Mouse (Mus musculus) E14TG2a.4 (cell line): ENCODE results near the gene Fasn.

Experiments
- CTCF ChIP-seq: conservative IDR thresholded peaks from 2 replicates; pipeline ENCODE4 v1.5.1; 2014; ENCODE audit warnings: low read length
- NANOG ChIP-seq: IDR thresholded peaks from 2 replicates; pipeline ENCODE4 v1.6.1; 2014; ENCODE audit warnings: borderline replicate concordance, low read length, mixed read lengths
- POU5F1 ChIP-seq: IDR thresholded peaks from 2 replicates; pipeline ENCODE4 v1.6.1; 2014; ENCODE audit warnings: low read length, borderline replicate concordance

DNA sequence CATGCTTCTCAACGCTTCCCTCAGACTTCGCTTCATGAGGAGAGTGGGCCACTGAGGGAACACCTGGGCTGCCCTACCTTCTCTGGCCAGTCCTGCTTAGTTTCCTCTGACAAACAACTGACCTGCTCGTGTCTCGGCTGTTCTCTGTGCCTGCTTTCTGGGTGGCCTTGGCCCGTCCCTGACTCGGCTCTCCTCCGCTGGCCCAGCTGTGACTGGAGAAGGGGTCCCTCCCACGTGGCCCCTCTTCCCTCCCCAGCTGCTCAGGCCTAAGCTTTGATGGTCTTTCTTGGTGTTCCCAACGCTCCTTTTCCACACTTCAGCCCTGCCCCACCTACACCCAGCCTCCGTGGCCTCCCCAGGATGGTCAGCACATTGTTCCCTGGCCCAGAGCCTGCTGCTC, 38.5 kb upstream of the Fasn start:
- TF ChIP-seq CTCF (no peak), POU5F1 (no peak), NANOG (no peak)
